ENCODE assay signal across 11 mouse cellular contexts in genomic region chr15:80742991-80743474, GRCm38 (mm10). TPM values are rescaled to one million over a fixed set of nuclear protein-coding genes. Genes with fewer than 3 reads are reported as not detected.
DNase-seq lines count a peak whose midpoint lies in the region; ATAC-seq and TF ChIP-seq lines count a peak whose summit lies in the region.
"Had no signal": no experiment of that assay in that cellular context is flagged by ENCODE, and none has a peak within 500 bp of the region (broad histone marks: within the 10 kb centered on the region; RNA-seq: fewer than 3 reads in every experiment).

No protein-coding gene starts in this region.

- 0 out of 2 replicates have a peak, but pooled peaks cover 3% of the 10 kb centered on the region for H3K4me1 ChIP-seq in heart, embryonic 10.5 days
- H3K4me1 ChIP-seq in heart, adult 2 months (ENCODE audit: control insufficient read depth, insufficient read depth, low read length): peaks cover 16% of the 10 kb centered on the region
- H3K4me1 ChIP-seq in forebrain, embryonic 16.5 days (replicated peaks; ENCODE audit: control insufficient read depth, insufficient read depth, low read length): no peaks in the 10 kb centered on the region
- H3K4me1 ChIP-seq: embryonic facial prominence, embryonic 15.5 days; kidney, embryonic 15.5 days; limb, embryonic 15.5 days had no signal

- no peak for TF ChIP-seq POLR2A in heart, adult 2 months (IDR thresholded peaks at IDR 0.05; ENCODE audit: insufficient read depth, low read depth, low read length)

- no peaks in the 10 kb centered on the region for H3K36me3 ChIP-seq in heart, embryonic 10.5 days
- peaks cover 15% of the 10 kb centered on the region for H3K36me3 ChIP-seq in heart, adult 2 months (ENCODE audit: control insufficient read depth, insufficient read depth, low read length)
- no peaks in the 10 kb centered on the region for H3K36me3 ChIP-seq in forebrain, embryonic 16.5 days (ENCODE audit: control insufficient read depth, insufficient read depth)
- H3K36me3 ChIP-seq: embryonic facial prominence, embryonic 15.5 days; kidney, embryonic 15.5 days; limb, embryonic 15.5 days had no signal

- H3K27me3 ChIP-seq in heart, embryonic 10.5 days (ENCODE audit: insufficient read depth, poor library complexity, severe bottlenecking): no peaks in the 10 kb centered on the region
- no peaks in the 10 kb centered on the region for H3K27me3 ChIP-seq in heart, adult 2 months (ENCODE audit: control insufficient read depth, insufficient read depth, low read length)
- H3K27me3 ChIP-seq in forebrain, embryonic 16.5 days (replicated peaks; ENCODE audit: control insufficient read depth, insufficient read depth, low read length): no peaks in the 10 kb centered on the region
- H3K27me3 ChIP-seq: embryonic facial prominence, embryonic 15.5 days; kidney, embryonic 15.5 days; limb, embryonic 15.5 days had no signal

- no peak overlapping the region for H3K27ac ChIP-seq in heart, embryonic 10.5 days
- no peak overlapping the region for H3K27ac ChIP-seq in heart, adult 2 months
- H3K27ac ChIP-seq in left cerebral cortex, adult 2 months: no peak overlapping the region
- no peak overlapping the region for H3K27ac ChIP-seq in forebrain, embryonic 16.5 days (ENCODE audit: low read length)
- H3K27ac ChIP-seq: embryonic facial prominence, embryonic 15.5 days; kidney, embryonic 15.5 days; limb, embryonic 15.5 days had no signal

- peak; percentile 78 for DNase-seq in heart, embryonic 10.5 days (ENCODE audit: low spot score)
- DNase-seq in heart, adult 2 months: no peak
- peak; percentile 58 for DNase-seq in T-cell, adult 2 months (ENCODE audit: low spot score)
- peak; percentile 15 to 31 for DNase-seq in natural killer cell, adult 2 months (ENCODE audit: low spot score in 2 of 2)
- DNase-seq in layer of hippocampus, postnatal 14 days (ENCODE audit: low spot score in 2 of 2): no peak
- no peak for DNase-seq in left cerebral cortex, adult 2 months (ENCODE audit: extremely low spot score in 1 of 2, low spot score in 2 of 2)

- TF ChIP-seq CTCF in heart, adult 2 months (IDR thresholded peaks at IDR 0.05): no peak
- no peak for TF ChIP-seq CTCF in left cerebral cortex, adult 2 months (IDR thresholded peaks at IDR 0.05)

- H3K4me3 ChIP-seq in heart, embryonic 10.5 days: no peak overlapping the region
- H3K4me3 ChIP-seq in heart, adult 2 months: no peak overlapping the region
- no peak overlapping the region for H3K4me3 ChIP-seq in left cerebral cortex, adult 2 months
- no peak overlapping the region for H3K4me3 ChIP-seq in forebrain, embryonic 16.5 days (replicated peaks; ENCODE audit: low read length)
- H3K4me3 ChIP-seq: embryonic facial prominence, embryonic 15.5 days; kidney, embryonic 15.5 days; limb, embryonic 15.5 days had no signal

- intact Hi-C loops in heart, adult 2 months (cut with DNase I): no loop called here
- intact Hi-C loops in left cerebral cortex, adult 2 months (cut with DNase I): no loop called here

- no peak overlapping the region for H3K9ac ChIP-seq in heart, adult 2 months (ENCODE audit: low read depth, low read length)
- no peak overlapping the region for H3K9ac ChIP-seq in forebrain, embryonic 16.5 days (replicated peaks; ENCODE audit: low read depth, low read length)
- H3K9ac ChIP-seq: embryonic facial prominence, embryonic 15.5 days; kidney, embryonic 15.5 days; limb, embryonic 15.5 days had no signal

- H3K79me2 ChIP-seq in heart, adult 2 months (replicated peaks; ENCODE audit: control insufficient read depth, insufficient read depth, low read length): peaks cover 8% of the 10 kb centered on the region; the same call in 1 of the 2 replicates

- no peak for TF ChIP-seq EP300 in heart, adult 2 months (IDR thresholded peaks at IDR 0.05; ENCODE audit: insufficient read depth, low read depth, low read length)

- peak; percentile 40 for ATAC-seq in inflammation-experienced regulatory T-cells, adult 6 months
- no peak for ATAC-seq in forebrain, embryonic 16.5 days

- H3K9me3 ChIP-seq in heart, embryonic 10.5 days: no peaks in the 10 kb centered on the region
- no peaks in the 10 kb centered on the region for H3K9me3 ChIP-seq in forebrain, embryonic 16.5 days (ENCODE audit: control insufficient read depth, low read length)
- H3K9me3 ChIP-seq: embryonic facial prominence, embryonic 15.5 days; kidney, embryonic 15.5 days; limb, embryonic 15.5 days had no signal

- 76% methylated on average over 3 of the region's 3 CpGs for WGBS in heart, embryonic 10.5 days
- 88% methylated on average over 3 of the region's 3 CpGs for WGBS in heart, adult 2 months
- WGBS in forebrain, embryonic 16.5 days: 92% methylated on average over 3 of the region's 3 CpGs

- no peak overlapping the region for H3K4me2 ChIP-seq in forebrain, embryonic 16.5 days (ENCODE audit: low read length)
- H3K4me2 ChIP-seq: embryonic facial prominence, embryonic 15.5 days; kidney, embryonic 15.5 days; limb, embryonic 15.5 days had no signal

RNA-seq across cellular contexts. Expression of gene Tnrc6b, which starts 31.9 kb away (rescaled TPM):
- polyA plus RNA-seq in heart, embryonic 10.5 days (2016; fragmentation: Nextera tagmentation; extraction: Ambion mirVana): 28.5 and 40.2 TPM in 2 replicates
- total RNA-seq in heart, adult 2 months (2021): 10 to 100 TPM; 43.7 to 48.1 TPM
- 9.4 and 13.1 TPM in 2 replicates for polyA plus RNA-seq in heart, adult 2 months (2012; rRNA removed)
- 10 to 100 TPM; 37.5 to 60.3 (median 51.2) TPM for polyA plus RNA-seq in inflammation-experienced regulatory T-cells, adult 6 months (2017; shearing (Covaris generic))
- total RNA-seq in layer of hippocampus, postnatal 14 days (2021): 100 to 1,000 TPM; 110 to 128 TPM
- total RNA-seq in left cerebral cortex, adult 2 months (2021): 100 to 1,000 TPM; 118 to 120 TPM
- 30.2 and 41.6 TPM in 2 replicates for polyA plus RNA-seq in forebrain, embryonic 16.5 days (2015; fragmentation: Nextera tagmentation; extraction: Ambion mirVana)

Comparison
In these comparisons a context has a peak if more than half of its experiments do, and no peak if none do; other contexts are left out.
1. DNase-seq: peak in heart, embryonic 10.5 days (single experiment), T-cell, adult 2 months (single experiment) and natural killer cell, adult 2 months (2 of 2); none in heart, adult 2 months (0 of 2), layer of hippocampus, postnatal 14 days (0 of 2) and left cerebral cortex, adult 2 months (0 of 2).